Mouse (Mus musculus) olfactory bulb, adult 2 months (tissue): Measurements from ENCODE around the gene Atxn10.

Experiments
- CTCF ChIP-seq: fragments of 200-500 bp; IDR thresholded peaks from 2 replicates; pipeline ENCODE4 v1.5.1; 2012; ENCODE audit warnings: low read depth, mild to moderate bottlenecking, low read length, moderate library complexity; ENCODE audit not compliant: insufficient read depth
- POLR2A ChIP-seq: fragments of 200-500 bp; IDR thresholded peaks from 2 replicates; pipeline ENCODE4 v1.6.1; 2012; ENCODE audit warnings: mild to moderate bottlenecking, low read depth, low read length, moderate library complexity; ENCODE audit not compliant: insufficient read depth

DNA sequence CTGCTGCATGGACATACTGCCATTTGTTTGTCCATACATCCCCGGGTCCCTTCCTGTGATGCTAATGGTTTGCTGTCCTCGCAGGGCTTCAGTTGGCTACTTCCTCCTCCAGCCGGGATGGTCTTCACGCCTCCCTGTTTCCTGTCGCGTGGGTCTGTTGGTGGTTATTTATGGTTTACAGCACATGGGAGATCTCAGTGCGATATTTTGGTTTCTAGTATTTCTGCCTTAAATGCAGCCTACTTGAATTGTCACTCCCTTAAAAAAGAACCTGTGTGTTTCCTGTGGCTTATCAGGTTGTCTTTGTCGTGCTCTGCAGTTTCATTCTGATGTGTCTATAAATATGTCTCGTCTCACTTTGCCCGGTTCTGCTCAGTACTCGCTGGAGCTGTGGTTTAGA is 8.2 kb upstream of the Atxn10 start:
- TF ChIP-seq POLR2A (no peak), CTCF (no peak)
